Mouse (Mus musculus) cortical plate, adult 2 months (tissue): Measurements from ENCODE around the gene Limch1.

Source experiments
- CTCF ChIP-seq: fragments of 200-500 bp; IDR thresholded peaks from 2 replicates; pipeline ENCODE4 v1.5.1; 2011; ENCODE audit warnings: mild to moderate bottlenecking, control low read depth, low read length; ENCODE audit not compliant: insufficient read depth; ENCODE audit errors: extremely low read depth
- POLR2A ChIP-seq: fragments of 200-500 bp; IDR thresholded peaks from 2 replicates; pipeline ENCODE4 v1.6.1; 2011; ENCODE audit warnings: mild to moderate bottlenecking, low read length, control low read depth; ENCODE audit not compliant: insufficient read depth; ENCODE audit errors: extremely low read depth

- no peak for TF ChIP-seq CTCF
- no peak for TF ChIP-seq POLR2A
Measured at GRCm38 (mm10) chr5:66871521-66872050, 126.0 kb downstream of the Limch1 start.
